Mouse (Mus musculus) embryonic stem cell, embryonic (primary cell): ENCODE measurements at regions not wholly inside any gene's neighbourhood (a gene's known extent, or its start where the extent isn't known, plus 50 kb on each side); places are given as distances from the start of the nearest gene placed in this dataset.

ENCODE experiments used
- CTCF ChIA-PET, 4 experiments: fragments of 300-600 bp in 2 of 4; fragments of 350-600 bp in 2 of 4; sonication (Branson Sonifier 250); formaldehyde crosslinking; loops; one replicate each; lab custom pipeline; 2022; ENCODE audit warnings: inconsistent platforms in 2 of 4; lab: Charles Lee
- POLR2A ChIA-PET, 4 experiments: fragments of 300-600 bp in 2 of 4; fragments of 350-600 bp in 2 of 4; sonication (Branson Sonifier 250); formaldehyde crosslinking; loops; one replicate each; lab custom pipeline; 2022; ENCODE audit warnings: antibody characterized with exemption in 4 of 4, inconsistent platforms in 1 of 4; lab: Charles Lee

DNA sequence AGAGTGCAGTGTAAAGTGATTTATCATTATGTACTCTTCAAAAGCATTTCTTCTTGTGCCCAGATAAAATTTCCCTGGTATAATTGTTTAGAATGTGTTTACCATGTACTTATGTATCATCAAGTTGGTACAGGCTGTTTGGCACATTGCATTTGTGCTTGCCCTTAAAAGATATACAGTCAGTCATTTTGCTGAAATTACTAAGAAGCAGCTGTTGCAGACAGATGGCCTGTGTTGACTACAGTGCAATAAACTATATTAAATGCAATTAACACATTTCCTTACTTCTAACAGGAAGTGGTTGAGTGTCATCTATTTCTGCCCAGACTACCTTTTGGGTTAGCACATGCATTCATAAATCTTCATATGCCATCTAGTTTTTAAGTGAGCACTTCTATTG is 954.9 kb upstream of the 4931408C20Rik start:
- POLR2A ChIA-PET = no interaction called here
- CTCF ChIA-PET = no interaction called here

DNA sequence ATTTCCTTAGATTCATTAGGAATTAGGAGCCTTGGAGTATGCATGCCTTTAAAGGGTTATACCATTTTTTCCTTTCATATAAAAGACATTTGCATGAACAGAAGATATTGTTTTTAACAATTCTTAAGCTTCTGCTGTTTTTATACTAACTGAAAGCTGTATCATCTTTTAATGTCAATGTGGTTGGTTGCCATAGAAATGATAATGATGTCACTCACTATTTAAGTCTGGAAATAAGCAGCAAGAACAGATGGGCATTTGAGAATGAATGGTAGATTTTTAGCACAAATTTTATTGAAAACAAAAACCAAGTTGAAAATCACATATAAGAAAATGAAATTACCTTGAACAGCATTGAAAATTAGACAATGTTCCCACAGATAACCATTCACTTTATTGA is 941.8 kb upstream of the 4931408C20Rik start:
- ChIA-PET CTCF (no interaction called here), POLR2A (no interaction called here)

DNA sequence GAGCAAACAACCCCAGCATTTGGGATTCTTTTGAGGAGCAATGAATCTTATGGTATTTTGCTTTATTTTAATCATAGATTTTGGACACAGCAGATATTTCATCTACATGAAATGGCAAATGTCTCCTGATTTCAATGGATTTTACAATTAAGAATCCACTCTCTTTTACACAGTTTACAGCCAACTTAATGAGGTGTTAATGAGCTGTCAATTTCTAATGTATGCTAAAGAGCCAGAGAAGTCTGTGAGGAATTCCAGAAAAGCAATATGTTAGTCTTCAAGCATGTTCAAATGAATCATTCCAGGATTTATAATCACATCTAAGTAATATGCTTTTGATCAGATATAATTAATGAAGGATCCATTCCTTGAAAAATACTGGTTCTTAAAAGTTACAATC is 929.0 kb upstream of the 4931408C20Rik start:
- ChIA-PET POLR2A (no interaction called here), CTCF (no interaction called here)

DNA sequence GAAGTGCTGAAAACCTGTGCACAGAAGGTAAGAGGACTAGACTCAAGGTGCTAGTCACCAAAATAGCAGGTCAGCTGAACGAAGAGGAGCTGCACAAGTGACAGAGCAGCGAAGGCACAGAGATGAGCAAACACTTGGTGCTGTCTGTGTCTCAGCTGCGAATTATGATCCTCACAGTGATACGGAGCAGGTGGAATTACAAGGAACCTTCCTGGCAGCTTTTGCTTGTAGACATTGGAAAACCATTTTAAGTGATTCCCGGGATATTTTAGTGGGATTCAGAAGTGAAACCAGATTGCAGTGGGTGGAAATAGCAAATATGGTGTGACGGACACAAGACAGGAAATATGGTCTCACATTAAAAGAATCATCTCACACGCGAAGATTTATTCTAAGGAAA is 921.3 kb upstream of the 4931408C20Rik start:
- POLR2A ChIA-PET = no interaction called here
- CTCF ChIA-PET = no interaction called here

DNA sequence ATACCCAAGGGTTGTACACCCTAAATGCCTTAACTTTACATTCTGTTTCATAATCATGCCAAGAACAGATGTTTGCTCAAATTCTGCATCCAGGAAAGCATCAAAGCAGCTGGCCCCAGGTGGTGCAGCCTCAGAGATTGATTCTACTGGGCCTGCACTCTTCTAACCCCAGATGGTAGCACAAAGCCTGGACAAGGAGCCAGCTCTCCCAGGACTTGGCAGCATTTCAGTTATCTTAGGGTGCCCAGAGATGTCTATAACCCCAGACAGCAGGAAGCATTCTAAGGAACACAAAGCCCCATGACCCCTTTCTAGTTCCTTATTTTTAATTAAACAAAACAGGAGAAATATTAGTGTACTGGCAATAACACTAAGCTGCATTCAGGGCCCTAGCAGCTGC is 891.5 kb upstream of the 4931408C20Rik start:
- POLR2A ChIA-PET = no interaction called here
- CTCF ChIA-PET = no interaction called here

DNA sequence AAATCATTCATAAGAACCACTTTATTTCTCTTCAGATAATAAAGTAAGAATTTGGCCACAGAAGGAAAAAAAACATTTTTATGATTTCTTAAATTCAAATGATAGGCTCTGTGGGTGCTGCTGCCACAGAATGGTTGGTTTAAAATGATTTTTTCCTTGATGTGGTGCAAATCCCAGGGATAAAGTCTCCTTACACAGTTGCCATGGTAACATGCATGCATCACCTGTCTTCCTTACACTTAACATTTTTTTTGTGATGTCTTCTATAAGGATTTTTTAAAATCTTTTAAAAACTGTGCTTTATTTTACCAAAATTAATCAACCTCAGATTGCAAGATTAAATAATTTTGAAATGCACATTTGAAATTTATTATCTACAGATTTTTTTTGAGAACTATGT is 872.2 kb upstream of the 4931408C20Rik start:
- POLR2A ChIA-PET = no interaction called here

DNA sequence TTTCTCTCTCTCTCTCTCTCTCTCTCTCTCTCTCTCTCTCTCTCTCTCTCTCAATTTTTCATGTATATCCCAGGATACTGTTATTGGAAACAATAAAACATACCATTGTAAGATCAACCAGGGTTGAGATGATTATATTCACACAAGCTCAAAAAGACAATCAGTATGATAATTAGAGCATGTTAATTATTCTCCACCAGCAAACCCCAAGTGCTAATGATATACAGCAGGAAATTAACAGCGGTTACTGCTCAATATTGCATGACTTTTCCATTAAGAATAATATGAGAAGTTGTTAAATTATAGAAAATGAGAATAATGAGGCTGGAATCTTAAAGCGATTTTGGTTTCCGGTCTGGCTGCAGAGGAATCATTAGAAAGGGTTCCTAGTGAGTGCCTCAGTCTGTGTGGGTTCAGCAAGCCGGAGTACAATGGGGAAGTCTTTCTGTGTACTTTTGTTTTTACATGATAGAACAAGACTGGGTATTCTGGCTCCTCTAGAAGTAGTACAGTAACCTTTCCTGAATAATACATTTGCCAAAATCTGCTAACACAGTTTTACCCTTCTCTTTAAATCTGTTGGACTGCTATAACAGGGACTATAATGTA is 823.6 kb upstream of the 4931408C20Rik start:
- POLR2A ChIA-PET = no interaction called here
- CTCF ChIA-PET = no interaction called here

More for the DNA sequence above, 872.2 kb upstream of the 4931408C20Rik start:
- CTCF ChIA-PET = no interaction called here

DNA sequence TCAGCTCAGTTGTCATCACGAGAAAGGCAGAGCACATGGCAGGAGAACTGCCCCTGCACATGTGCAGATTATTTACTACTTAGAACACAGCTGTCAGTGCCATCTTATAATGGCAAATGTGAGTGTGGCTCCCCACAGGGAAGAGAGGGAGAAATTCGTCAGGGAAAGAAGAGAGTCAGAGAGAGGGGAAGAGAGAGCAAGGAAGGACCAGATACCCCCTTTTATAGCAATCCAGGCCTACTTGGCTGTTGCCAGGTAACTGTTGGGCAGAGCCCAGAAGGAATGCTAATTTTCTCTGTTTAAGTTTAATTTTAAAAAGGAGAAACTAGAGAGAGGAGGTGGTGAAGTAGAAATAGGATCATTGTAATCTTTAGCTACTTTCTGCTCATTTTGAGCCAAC is 816.5 kb upstream of the 4931408C20Rik start:
- POLR2A ChIA-PET = no interaction called here
- CTCF ChIA-PET = no interaction called here

DNA sequence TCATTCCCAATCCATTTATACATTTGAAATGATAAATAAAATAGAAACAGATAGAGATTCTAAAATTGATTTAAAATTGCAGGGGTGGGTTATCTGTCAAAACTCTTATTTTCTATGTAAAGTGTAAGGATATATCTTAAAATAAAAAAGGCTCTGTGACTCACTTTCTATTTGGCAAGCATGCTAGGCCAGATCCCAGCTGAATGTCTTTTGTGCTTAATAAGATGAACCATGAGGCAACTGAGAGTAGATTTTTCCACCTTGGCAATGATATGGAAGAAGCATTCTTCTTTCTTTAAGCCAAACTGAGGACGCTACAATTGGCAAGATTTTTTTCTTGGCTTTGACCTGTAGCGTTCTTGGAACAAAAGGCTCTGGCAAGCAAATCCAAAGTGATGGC is 791.7 kb upstream of the 4931408C20Rik start:
- ChIA-PET POLR2A (no interaction called here), CTCF (interaction anchor here in 1 of 4 experiments (0.7 kb wide), 1 partner anchor 884 kb away, joined by 3 read pairs; no protein-coding TSS in a partner anchor)

DNA sequence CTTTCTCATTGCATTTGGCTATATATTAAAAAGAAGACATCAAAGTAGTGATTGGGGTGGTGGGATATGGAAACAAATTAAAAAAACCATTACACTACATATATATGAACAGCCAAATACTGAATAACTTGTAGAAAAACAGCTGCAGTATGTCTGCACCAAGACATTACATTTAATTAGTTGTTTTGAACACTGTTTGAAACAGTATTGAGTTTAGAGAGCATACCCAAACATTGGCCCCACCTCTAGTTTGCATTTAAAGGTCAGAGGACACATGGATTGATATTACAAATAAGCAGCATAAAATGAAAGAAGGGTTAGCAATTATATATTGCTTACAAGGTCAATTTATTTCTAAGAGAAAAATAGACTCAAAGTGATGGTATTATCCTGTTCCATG is 758.8 kb upstream of the 4931408C20Rik start:
- POLR2A ChIA-PET = no interaction called here
- CTCF ChIA-PET = no interaction called here
